12 mouse cellular contexts compared by ENCODE assay signal in the genomic region with DNA sequence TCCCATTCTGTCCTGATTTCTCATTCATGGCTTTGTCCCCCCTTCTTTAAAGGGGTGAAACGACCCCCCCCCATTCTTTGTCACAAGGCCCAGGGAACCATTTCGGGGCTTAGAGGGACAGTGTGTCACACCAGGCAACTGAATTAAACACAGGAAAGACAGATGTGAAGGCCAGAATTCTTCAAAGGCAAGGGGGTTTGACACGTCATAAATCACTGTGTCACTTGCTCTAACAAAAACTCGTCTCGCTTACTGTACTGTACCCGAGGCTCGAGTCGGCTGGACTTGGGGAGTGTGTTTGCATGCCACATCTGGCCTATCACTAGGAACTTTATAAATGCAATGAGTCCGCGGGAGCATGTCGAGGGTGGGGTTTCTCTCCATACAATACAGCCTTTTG.
A peak's percentile ranks its signal among the peaks of the same experiment; 100 is the strongest.
DNase-seq lines count a peak whose midpoint lies in the region; ATAC-seq and TF ChIP-seq lines count a peak whose summit lies in the region.
"Had no signal": no experiment of that assay in that cellular context is flagged by ENCODE, and none has a peak within 500 bp of the region (broad histone marks: within the 10 kb centered on the region; RNA-seq: fewer than 3 reads in every experiment).

No protein-coding gene starts in this region.

- H3K9me3 ChIP-seq in forebrain, embryonic 10.5 days = no peaks in the 10 kb centered on the region
- H3K9me3 ChIP-seq in forebrain, embryonic 13.5 days (replicated peaks) = no peaks in the 10 kb centered on the region
- no peaks in the 10 kb centered on the region for H3K9me3 ChIP-seq in lung, embryonic 15.5 days
- no peaks in the 10 kb centered on the region for H3K9me3 ChIP-seq in embryonic facial prominence, embryonic 12.5 days
- peaks cover 6% of the 10 kb centered on the region; the same call in 1 of the 2 replicates for H3K9me3 ChIP-seq in limb, embryonic 14.5 days (ENCODE audit: control insufficient read depth, low read length)

- peaks cover 49% of the 10 kb centered on the region for H3K4me1 ChIP-seq in forebrain, embryonic 10.5 days
- peaks cover 32% of the 10 kb centered on the region for H3K4me1 ChIP-seq in forebrain, embryonic 13.5 days
- H3K4me1 ChIP-seq in lung, embryonic 15.5 days = peaks cover 13% of the 10 kb centered on the region; the same call in 1 of the 2 replicates
- H3K4me1 ChIP-seq in embryonic facial prominence, embryonic 12.5 days = peaks cover 29% of the 10 kb centered on the region
- peaks cover 27% of the 10 kb centered on the region for H3K4me1 ChIP-seq in limb, embryonic 14.5 days (ENCODE audit: control insufficient read depth, insufficient read depth, low read length)

- no peak overlapping the region for H3K4me3 ChIP-seq in forebrain, embryonic 10.5 days
- H3K4me3 ChIP-seq in forebrain, embryonic 13.5 days = no peak overlapping the region
- H3K4me3 ChIP-seq in lung, embryonic 15.5 days = no peak overlapping the region
- no peak overlapping the region for H3K4me3 ChIP-seq in embryonic facial prominence, embryonic 12.5 days
- H3K4me3 ChIP-seq in limb, embryonic 14.5 days (replicated peaks; ENCODE audit: low read length) = no peak overlapping the region

- TF ChIP-seq POLR2A in limb, embryonic 14.5 days (IDR thresholded peaks at IDR 0.05; ENCODE audit: borderline replicate concordance, extremely low read depth, insufficient read depth, insufficient read length) = no peak

- H3K27me3 ChIP-seq in forebrain, embryonic 10.5 days (ENCODE audit: poor library complexity, severe bottlenecking) = peaks cover 21% of the 10 kb centered on the region
- peaks cover 5% of the 10 kb centered on the region; the same call in 1 of the 2 replicates for H3K27me3 ChIP-seq in forebrain, embryonic 13.5 days
- H3K27me3 ChIP-seq in lung, embryonic 15.5 days = no peaks in the 10 kb centered on the region
- H3K27me3 ChIP-seq in embryonic facial prominence, embryonic 12.5 days = no peaks in the 10 kb centered on the region
- H3K27me3 ChIP-seq in limb, embryonic 14.5 days (ENCODE audit: control insufficient read depth, insufficient read depth, low read length) = no peaks in the 10 kb centered on the region

- H3K9ac ChIP-seq in forebrain, embryonic 13.5 days = no peak overlapping the region
- no peak overlapping the region for H3K9ac ChIP-seq in lung, embryonic 15.5 days
- no peak overlapping the region for H3K9ac ChIP-seq in embryonic facial prominence, embryonic 12.5 days
- H3K9ac ChIP-seq in limb, embryonic 14.5 days (ENCODE audit: low read depth, low read length, severe bottlenecking) = no peak overlapping the region

- peak; percentile 13 for DNase-seq in forebrain, embryonic 10.5 days (ENCODE audit: extremely low spot score, low spot score)
- no peak for DNase-seq in lung, postnatal 36 days
- peak; percentile 68 for DNase-seq in limb, embryonic 14.5 days (ENCODE audit: low spot score)
- no peak for DNase-seq in urinary bladder, postnatal 10 days (ENCODE audit: low spot score)
- DNase-seq in adrenal gland, adult (ENCODE audit: inconsistent age in 2 of 2, low spot score in 1 of 2) = no peak
- DNase-seq: cerebellum, adult 9-10 months; heart, postnatal 4 days; thymus, postnatal 25 days had no signal

- ATAC-seq in forebrain, embryonic 13.5 days = no peak
- peak; percentile 55; the same call in 1 of the 2 replicates for ATAC-seq in lung, embryonic 15.5 days (ENCODE audit: borderline replicate concordance, extremely low read depth, low FRiP score, low TSS enrichment)
- no peak for ATAC-seq in embryonic facial prominence, embryonic 12.5 days (ENCODE audit: insufficient number of reproducible peaks, insufficient read depth, low FRiP score, low TSS enrichment)
- ATAC-seq in limb, embryonic 14.5 days (ENCODE audit: low FRiP score, low read depth) = peak; percentile 66

- H3K4me2 ChIP-seq in forebrain, embryonic 13.5 days = no peak overlapping the region
- H3K4me2 ChIP-seq in lung, embryonic 15.5 days = peak overlapping the region; percentile 19; the same call in 1 of the 2 replicates
- H3K4me2 ChIP-seq in embryonic facial prominence, embryonic 12.5 days (replicated peaks) = no peak overlapping the region
- H3K4me2 ChIP-seq in limb, embryonic 14.5 days (replicated peaks; ENCODE audit: low read depth, low read length, severe bottlenecking) = peak overlapping the region; percentile 18

- no peaks in the 10 kb centered on the region for H3K36me3 ChIP-seq in forebrain, embryonic 10.5 days (replicated peaks)
- H3K36me3 ChIP-seq in forebrain, embryonic 13.5 days (ENCODE audit: poor library complexity, severe bottlenecking) = no peaks in the 10 kb centered on the region
- no peaks in the 10 kb centered on the region for H3K36me3 ChIP-seq in lung, embryonic 15.5 days
- H3K36me3 ChIP-seq in embryonic facial prominence, embryonic 12.5 days = no peaks in the 10 kb centered on the region
- H3K36me3 ChIP-seq in limb, embryonic 14.5 days (ENCODE audit: control insufficient read depth, insufficient read depth, low read length) = no peaks in the 10 kb centered on the region
- H3K36me3 ChIP-seq: G1E had no signal

- H3K27ac ChIP-seq in forebrain, embryonic 10.5 days = no peak overlapping the region
- no peak overlapping the region for H3K27ac ChIP-seq in forebrain, embryonic 13.5 days
- no peak overlapping the region for H3K27ac ChIP-seq in lung, embryonic 15.5 days
- H3K27ac ChIP-seq in embryonic facial prominence, embryonic 12.5 days = 0 out of 2 replicates have a peak overlapping the region, but pooled peaks have one; percentile 17
- no peak overlapping the region for H3K27ac ChIP-seq in limb, embryonic 14.5 days (replicated peaks; ENCODE audit: low read depth, low read length)

- 59% methylated on average over 11 of the region's 11 CpGs for WGBS in forebrain, embryonic 10.5 days
- WGBS in forebrain, embryonic 13.5 days = 38% methylated on average over 11 of the region's 11 CpGs
- 17% methylated on average over 11 of the region's 11 CpGs for WGBS in lung, embryonic 15.5 days
- 25% methylated on average over 11 of the region's 11 CpGs for WGBS in embryonic facial prominence, embryonic 12.5 days
- 7% methylated on average over 11 of the region's 11 CpGs for WGBS in limb, embryonic 14.5 days

Comparison
In these comparisons a context has a peak if more than half of its experiments do, and no peak if none do; other contexts are left out.
1. DNase-seq: peak in forebrain, embryonic 10.5 days (single experiment) and limb, embryonic 14.5 days (single experiment); none in lung, postnatal 36 days (single experiment), urinary bladder, postnatal 10 days (single experiment) and adrenal gland, adult (0 of 2).
2. ATAC-seq: peak in lung, embryonic 15.5 days (single experiment) and limb, embryonic 14.5 days (single experiment); none in forebrain, embryonic 13.5 days (single experiment) and embryonic facial prominence, embryonic 12.5 days (single experiment).
3. H3K4me2 ChIP-seq: peak in lung, embryonic 15.5 days (single experiment) and limb, embryonic 14.5 days (single experiment); none in forebrain, embryonic 13.5 days (single experiment) and embryonic facial prominence, embryonic 12.5 days (single experiment).